ENCODE assay signal across 15 mouse cellular contexts in genomic region chr1:94993338-94993737, GRCm38 (mm10).
"Had no signal": no experiment of that assay in that cellular context is flagged by ENCODE, and none has a peak within 500 bp of the region (broad histone marks: within the 10 kb centered on the region; RNA-seq: fewer than 3 reads in every experiment).

No protein-coding gene starts in this region.

- H3K27ac ChIP-seq: macrophage; midbrain, embryonic 13.5 days; midbrain, embryonic 15.5 days; neural tube, embryonic 12.5 days; stomach, embryonic 15.5 days; stomach, postnatal 0 days had no signal

- H3K27me3 ChIP-seq: megakaryocyte, embryonic 14.5 days; midbrain, embryonic 13.5 days; midbrain, embryonic 15.5 days; neural tube, embryonic 12.5 days; stomach, embryonic 15.5 days had no signal

- H3K4me3 ChIP-seq: megakaryocyte, embryonic 14.5 days; midbrain, embryonic 13.5 days; midbrain, embryonic 15.5 days; neural tube, embryonic 12.5 days; stomach, embryonic 15.5 days had no signal

- H3K9ac ChIP-seq: lung, embryonic 14.5 days; midbrain, embryonic 13.5 days; midbrain, embryonic 15.5 days; neural tube, embryonic 12.5 days; stomach, embryonic 15.5 days had no signal

- H3K4me2 ChIP-seq: lung, embryonic 14.5 days; midbrain, embryonic 11.5 days; midbrain, embryonic 13.5 days; midbrain, embryonic 15.5 days; neural tube, embryonic 12.5 days; stomach, embryonic 15.5 days had no signal

- H3K4me1 ChIP-seq: megakaryocyte, embryonic 14.5 days; midbrain, embryonic 15.5 days; neural tube, embryonic 12.5 days; stomach, embryonic 15.5 days had no signal

- H3K9me3 ChIP-seq: megakaryocyte, embryonic 14.5 days; midbrain, embryonic 13.5 days; midbrain, embryonic 15.5 days; neural tube, embryonic 12.5 days; stomach, embryonic 15.5 days had no signal

- H3K36me3 ChIP-seq: midbrain, embryonic 13.5 days; midbrain, embryonic 15.5 days; neural tube, embryonic 12.5 days; stomach, embryonic 15.5 days had no signal

- ATAC-seq: midbrain, embryonic 13.5 days; midbrain, embryonic 15.5 days had no signal

- DNase-seq: lung, adult 18-20 months; lung, embryonic 14.5 days; lung, postnatal 10 days; right cerebral cortex, postnatal 14 days; thymus, adult 2 months; thymus, postnatal 25 days; thymus, postnatal 4 days had no signal
